Mouse (Mus musculus): ENCODE measurements around the gene Scap. TPM values are rescaled to one million over a fixed set of nuclear protein-coding genes. Genes with fewer than 3 reads are reported as not detected.

The Scap gene
- 10 to 100 TPM; 76.4 to 83.9 TPM for total RNA-seq (2021)
- long read RNA-seq, experiment 1, full-length matches to known transcripts = 20 of 104 reads
- long read RNA-seq, experiment 1, partial matches to known transcripts = 77 of 104 reads
- long read RNA-seq, experiment 1, other reads (novel, unspliced or antisense) = 7 of 104 reads
- long read RNA-seq, experiment 2, full-length matches to known transcripts = 36 of 72 reads
- long read RNA-seq, experiment 2, partial matches to known transcripts = 20 of 72 reads
- long read RNA-seq, experiment 2, other reads (novel, unspliced or antisense) = 16 of 72 reads

DNA sequence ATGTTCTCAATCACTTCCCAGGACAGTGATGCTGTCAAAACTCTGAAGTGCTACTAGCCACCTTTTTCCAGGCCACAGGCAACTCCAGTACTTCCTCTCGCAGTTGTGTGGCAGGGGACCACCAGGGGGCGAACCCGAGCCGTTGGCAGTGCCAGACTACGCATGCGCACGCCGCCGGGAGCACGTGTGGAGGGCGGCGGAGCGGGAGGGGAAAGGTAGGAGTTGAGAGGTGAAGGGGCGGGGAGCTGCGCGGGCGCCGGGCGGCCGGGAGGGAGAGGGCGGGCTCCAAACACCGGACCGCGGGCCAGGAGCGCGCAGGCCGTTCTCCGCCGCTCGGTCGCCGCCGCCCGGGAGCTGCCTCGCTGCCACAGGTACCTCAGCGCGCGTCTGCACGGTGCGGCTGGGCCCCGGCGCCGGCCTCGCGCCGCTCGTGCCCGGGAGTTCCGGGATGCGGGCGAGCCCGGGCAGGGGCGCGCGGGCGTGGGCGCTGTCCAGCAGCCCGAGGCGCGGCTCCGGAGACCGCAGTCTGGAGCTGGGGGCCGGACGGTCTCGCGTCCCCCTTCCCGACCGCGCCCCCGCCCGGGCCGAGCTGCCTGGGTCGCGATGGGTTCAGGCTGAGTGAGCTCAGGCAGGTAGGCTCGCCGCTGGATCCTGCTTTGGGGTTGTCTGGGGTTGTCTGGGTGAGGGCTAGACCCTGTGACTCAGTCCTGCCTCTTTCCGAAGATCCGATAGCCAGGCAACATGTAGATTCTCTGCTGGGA is at the start of gene Scap:
Gene Scap (plus strand): TSS at position 154 of the 761 bp plus-strand sequence.
- peak; percentile 99 for DNase-seq

DNA sequence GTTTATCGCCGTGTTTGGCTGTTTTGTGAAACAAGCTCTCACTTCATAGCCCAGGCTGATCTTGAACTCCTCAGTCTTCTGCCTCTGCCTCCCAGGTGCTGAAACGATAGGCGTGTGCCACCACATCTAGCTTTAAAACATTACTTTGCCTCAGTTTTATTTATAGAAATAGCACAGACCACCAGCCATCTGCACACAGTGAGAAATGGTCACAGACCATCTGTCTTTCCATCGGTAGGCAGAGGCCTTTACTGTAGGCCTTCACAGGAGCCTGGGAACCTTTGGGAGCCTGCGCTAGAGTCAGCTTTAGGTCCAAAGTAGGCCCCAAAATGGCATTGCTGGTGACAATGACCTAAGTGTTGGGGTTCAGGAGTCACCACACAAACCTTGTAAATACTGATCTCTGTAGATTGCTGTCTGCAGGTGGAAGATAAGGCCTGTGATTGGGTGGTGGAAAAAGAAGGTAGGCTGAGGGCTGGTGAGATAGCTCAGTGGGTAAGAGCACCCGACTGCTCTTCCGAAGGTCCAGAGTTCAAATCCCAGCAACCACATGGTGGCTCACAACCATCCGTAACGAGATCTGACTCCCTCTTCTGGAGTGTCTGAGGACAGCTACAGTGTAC is 48.9 kb upstream of the Scap start:
- DNase-seq = no peak

- DNase-seq = no peak
These were observed 45.7 kb upstream of the Scap start for GRCm38 (mm10) chr9:110287321-110287924.

GRCm38 (mm10) chr9:110293254-110293718 is 39.8 kb upstream of the Scap start:
- DNase-seq = no peak

- no peak for DNase-seq
These were observed 39.1 kb upstream of the Scap start for GRCm38 (mm10) chr9:110293873-110294415.

GRCm38 (mm10) chr9:110294786-110295185 is 38.3 kb upstream of the Scap start:
- DNase-seq = no peak

DNA sequence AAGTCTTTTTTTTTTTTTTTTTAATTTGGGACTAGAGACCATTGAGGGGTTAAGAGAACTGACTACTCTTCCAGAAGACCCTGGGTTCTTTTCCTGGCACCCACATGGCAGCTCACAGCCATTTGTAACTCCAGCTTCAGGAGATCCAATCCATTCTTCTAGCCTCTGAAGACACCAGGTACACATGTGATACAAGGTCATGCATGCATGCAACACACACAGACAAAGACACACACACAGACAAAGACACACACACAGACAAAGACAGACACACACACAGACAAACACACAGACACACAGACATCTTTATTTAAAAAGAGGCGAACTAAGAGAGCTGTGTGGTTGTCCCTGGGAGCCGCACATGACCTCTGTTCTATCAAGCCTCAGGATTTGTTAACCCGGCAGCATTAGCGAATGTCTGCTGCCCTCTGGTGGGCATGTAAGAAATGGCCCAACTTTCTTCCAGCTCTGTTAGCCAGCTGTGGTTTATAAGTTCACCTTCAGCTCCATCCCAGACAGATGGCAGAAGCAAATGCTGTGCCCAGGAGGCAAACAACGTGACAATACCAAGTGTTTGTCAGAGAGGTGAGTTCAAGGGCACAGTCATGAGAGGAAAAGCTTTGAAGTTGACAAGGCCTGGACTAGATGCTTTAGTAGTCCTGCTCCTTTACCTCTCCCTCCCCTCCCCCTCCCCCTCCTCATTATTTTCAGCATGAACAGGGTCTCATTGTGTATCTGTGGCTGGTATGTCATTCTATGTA is 36.0 kb upstream of the Scap start:
- peak; percentile 91 for DNase-seq

DNA sequence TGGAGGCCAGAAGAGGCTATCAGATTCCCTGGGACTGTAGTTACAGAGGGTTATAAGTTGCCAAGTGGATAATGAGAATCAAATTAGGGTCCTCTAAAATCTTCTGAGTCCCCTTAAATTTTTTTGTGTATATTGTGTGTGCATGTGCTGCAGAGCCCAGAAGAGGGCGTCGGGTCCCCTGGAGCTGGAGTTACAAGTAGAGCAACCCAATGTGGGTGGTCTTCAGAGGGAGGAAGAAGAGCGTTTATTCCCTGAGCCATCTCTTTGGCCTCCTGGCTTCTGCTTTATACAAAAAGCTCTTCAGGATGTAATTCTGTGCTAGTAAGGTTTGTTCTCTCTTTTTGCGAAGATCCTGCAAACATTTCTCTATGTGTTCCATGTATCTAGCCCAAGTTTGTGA is 28.6 kb upstream of the Scap start:
- DNase-seq = no peak

- peak; percentile 91 for DNase-seq
These were observed 28.0 kb upstream of the Scap start, which contains the start of gene Elp6 for GRCm38 (mm10) chr9:110304969-110305651. Gene Elp6, plus strand, starts transcription at chr9:110305173.

GRCm38 (mm10) chr9:110306371-110306770 is 26.7 kb upstream of the Scap start:
- DNase-seq = no peak

- DNase-seq = no peak
These were observed 18.4 kb upstream of the Scap start for GRCm38 (mm10) chr9:110314706-110315105.

GRCm38 (mm10) chr9:110315410-110315809 is 17.7 kb upstream of the Scap start:
- no peak for DNase-seq

DNA sequence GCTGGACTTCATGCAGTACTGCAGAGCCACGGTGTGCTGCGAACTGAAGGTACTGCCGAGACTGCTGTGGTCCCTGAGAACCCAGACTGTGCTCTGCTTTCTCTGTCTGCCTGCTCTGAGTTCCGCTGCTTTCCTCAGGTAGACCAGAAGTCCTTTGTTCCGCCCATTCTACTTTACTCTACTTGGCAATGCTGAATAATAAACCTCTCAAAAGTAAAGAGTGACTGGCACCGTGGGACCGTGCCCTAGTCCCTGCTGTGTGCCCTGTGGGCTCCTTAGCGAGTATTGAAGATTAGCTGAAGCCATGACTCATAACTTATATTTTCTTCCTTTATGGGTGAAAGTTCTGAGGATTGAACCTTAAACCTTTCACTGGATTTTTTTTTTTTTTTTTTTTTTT is 17.2 kb upstream of the Scap start:
- no peak for DNase-seq

- no peak for DNase-seq
These were observed 16.6 kb upstream of the Scap start for GRCm38 (mm10) chr9:110316503-110316902.

DNA sequence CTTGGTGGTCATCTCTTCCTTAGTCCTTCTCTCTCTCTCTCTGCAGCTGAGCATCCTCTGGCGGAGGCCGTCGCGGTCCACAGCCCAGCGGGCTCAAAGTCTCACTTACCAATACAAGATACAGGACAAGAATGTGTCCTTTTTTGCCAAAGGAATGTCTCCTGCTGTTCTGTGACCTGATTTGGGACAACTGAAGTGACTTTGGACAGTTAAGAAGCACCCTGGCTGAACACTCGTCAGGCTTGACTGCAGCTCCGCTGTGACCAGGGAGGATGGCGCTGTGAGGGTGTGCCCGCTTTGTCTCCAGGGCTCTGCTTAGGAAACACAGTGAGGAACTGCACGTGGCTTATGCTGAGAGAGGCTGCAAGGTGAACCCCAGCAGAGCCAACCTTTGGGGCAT is 12.3 kb upstream of the Scap start:
- no peak for DNase-seq

DNA sequence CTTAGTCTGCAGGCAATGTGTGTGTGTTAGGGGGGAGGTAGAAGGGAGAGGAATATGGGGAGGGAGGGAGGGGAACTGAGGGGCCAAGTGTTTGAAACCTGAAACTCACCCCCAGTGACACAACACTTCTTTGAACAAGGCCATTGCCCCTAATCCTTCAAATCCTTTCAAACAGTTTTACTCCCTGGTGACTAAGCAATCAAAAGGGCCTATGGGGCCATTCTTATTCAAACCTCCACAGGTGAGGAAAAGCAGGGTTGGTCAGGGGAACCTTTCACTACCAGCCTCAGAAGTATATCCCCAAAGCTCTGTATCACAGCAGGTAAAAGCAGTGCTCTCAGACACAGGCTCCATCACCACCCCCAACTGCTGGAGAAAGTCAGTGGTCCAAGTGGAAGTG is 10.1 kb upstream of the Scap start:
- no peak for DNase-seq

DNA sequence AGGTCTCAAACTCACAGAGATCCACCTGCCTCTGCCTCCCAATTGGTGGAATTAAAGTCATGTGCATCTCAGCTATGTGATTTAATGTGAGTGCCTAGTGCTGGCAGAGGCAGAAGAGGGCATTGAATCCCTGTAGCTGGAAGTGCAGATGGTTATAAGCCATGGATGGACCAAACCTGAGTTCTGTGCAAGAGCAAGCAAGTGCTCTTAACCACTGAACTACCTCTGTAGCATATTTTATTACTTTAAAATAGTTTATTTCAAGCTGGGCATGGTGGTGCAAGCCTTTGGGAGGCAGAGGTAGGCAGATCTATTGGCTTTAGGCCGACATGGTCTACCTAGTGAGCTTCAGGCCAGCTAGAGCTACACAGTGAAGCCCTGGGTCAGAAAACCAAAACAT is 8.9 kb upstream of the Scap start:
- DNase-seq = no peak

GRCm38 (mm10) chr9:110328178-110328577 is 4.9 kb upstream of the Scap start:
- DNase-seq = no peak

DNA sequence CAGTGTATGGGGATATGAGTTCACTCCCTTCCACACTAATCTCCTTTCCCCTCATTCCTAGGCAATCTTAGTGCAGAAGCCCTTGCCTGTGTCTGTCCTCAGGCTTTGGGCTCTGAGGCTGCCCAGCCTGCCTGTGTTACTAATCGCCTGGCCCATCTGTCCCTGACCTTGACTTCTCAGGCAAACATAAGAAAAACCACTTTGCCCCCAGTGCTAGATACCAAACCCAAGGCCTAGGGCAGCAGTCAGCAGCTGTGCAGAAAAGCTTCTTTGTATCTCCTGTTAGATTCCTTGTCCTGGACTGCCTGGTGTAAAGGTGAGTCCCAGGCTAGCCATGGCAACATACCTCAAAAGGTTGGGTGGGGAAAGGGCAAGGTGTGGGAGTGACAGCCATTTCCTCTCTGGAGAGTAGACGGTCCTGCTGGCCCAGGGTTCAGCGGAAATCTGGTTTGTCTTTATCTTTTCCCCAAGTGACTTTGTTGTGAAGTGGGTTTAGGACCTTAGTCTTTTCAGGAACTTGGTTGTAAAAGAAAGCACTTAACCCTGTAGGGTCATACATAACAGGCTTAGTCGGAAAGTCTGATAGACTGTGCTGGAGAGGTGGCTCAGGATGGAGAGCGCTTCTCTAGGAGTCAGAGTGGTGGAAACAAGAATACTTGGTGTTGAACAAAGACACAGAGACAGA is 4.0 kb upstream of the Scap start:
- no peak for DNase-seq

DNA sequence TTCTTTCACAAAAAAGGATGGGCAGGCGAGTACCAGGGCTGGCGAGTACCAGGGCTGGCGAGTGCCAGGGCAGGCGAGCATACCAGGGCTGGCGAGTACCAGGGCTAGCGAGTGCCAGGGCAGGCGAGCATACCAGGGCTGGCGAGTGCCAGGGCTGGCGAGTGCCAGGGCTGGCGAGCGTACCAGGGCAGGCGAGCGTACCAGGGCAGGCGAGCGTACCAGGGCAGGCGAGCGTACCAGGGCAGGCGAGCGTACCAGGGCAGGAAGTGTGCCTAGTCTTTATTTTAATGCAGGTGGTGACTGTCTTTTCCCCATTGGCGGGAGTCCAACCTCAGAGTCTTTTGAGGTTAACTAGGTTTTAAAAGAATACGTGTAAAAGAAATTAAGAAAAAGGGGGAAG is 3.4 kb upstream of the Scap start:
- no peak for DNase-seq

Data from adrenal gland, postnatal 10 days (tissue).